Mouse (Mus musculus): ENCODE measurements around the gene Wdr46.

The Wdr46 gene

GRCm38 (mm10) chr17:33911052-33911812 is 29.2 kb upstream of the Wdr46 start:
- CTCF ChIA-PET, result interaction anchor here (0.5 to 1.1 kb wide), 4 partner anchors 16 to 1926 kb away, joined by 3 to 14 read pairs (median 5); no protein-coding TSS in a partner anchor

DNA sequence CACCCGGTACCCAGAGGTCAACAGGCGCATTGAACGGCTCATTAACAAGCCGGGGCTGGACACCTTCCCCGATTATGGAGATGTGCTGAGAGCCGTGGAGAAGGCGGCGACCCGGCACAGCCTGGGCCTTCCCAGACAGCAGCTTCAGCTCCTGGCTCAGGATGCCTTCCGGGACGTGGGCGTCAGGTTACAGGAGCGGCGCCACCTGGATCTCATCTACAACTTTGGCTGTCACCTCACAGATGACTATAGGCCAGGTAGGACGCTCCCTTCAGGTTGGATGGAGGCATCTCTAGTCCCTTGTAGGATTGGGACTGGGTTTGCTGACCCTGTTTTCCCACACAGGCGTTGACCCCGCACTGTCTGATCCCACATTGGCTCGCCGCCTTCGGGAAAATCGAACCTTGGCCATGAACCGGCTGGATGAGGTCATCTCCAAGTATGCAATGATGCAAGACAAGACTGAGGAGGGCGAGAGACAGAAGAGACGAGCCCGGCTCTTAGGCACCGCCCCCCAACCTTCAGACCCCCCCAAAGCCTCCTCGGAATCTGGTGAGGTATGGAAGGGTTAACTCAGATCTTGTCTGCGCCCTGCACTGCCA is 28.5 kb upstream of the Wdr46 start:
- CTCF ChIA-PET, result interaction anchor here (0.6 to 1.1 kb wide), 2 partner anchors 17 to 1925 kb away, joined by 5 to 14 read pairs; no protein-coding TSS in a partner anchor

- CTCF ChIA-PET, result no interaction called here
These were observed 27.2 kb upstream of the Wdr46 start for GRCm38 (mm10) chr17:33913264-33913663.

- CTCF ChIA-PET, result no interaction called here
These were observed 26.6 kb upstream of the Wdr46 start for GRCm38 (mm10) chr17:33913905-33914304.

DNA sequence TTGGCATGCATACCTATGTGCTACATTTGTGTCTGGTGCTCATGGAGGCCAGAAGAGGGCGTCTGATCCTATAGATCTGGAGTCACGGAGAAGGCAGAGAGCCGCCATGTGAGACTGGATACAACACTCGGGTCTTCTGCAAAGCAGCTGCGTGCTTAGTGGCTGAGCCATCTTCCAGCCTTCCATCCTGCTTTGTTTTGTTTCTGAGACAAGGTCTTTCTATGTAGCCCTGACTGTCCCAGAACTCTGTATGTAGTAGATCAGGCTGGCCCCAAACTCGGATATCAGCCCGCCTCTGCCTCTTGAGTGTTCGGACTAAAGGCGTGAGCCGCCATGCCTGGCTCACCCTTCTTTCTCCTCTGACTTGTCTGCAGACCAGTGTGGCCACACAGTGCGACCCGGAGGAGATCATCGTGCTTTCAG is 25.5 kb upstream of the Wdr46 start:
- CTCF ChIA-PET, result interaction anchor here (0.6 to 1.4 kb wide), 3 partner anchors 17 to 1291 kb away, joined by 3 to 6 read pairs (median 5); no protein-coding TSS in a partner anchor

GRCm38 (mm10) chr17:33915671-33916250 is 24.7 kb upstream of the Wdr46 start, which contains the start of the genes Tapbp and Zbtb22:
Gene Tapbp, plus strand, starts transcription at chr17:33915899.
Gene Zbtb22, plus strand, starts transcription at chr17:33915904.
- CTCF ChIA-PET, result interaction anchor here (0.6 to 1.4 kb wide), 2 partner anchors 18 to 1290 kb away, joined by 3 to 6 read pairs; no protein-coding TSS in a partner anchor

- CTCF ChIA-PET, result no interaction called here
These were observed 24.2 kb upstream of the Wdr46 start for GRCm38 (mm10) chr17:33916294-33916693.

DNA sequence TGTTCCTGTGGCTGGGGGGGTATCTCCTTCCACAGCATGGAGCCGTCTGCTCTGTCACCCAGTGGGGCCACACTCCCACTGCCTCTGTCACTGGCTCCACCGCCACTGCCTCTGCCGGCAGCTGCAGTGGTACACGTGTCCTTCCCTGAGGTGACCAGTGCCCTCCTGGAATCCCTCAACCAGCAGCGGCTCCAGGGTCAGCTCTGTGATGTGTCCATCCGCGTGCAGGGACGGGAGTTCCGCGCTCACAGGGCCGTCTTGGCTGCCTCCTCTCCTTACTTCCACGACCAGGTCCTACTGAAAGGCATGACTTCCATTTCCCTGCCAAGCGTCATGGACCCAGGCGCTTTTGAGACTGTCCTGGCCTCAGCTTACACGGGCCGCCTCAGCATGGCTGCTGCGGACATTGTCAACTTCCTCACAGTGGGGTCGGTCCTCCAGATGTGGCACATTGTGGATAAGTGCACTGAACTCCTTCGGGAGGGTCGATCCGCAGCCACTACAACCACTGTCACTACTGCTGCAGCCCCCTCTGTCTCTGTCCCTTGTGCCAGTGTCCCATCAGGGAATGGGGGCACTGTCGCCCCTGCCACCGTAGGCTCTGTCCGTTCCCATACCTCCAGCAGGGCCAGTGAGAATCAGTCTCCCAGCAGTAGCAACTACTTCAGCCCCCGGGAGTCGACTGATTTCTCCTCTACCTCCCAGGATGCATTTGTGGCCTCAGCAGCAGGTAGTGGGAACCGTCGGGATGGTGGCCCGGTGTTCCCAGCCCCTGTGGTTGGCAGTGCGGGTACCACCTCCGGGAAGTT is 23.4 kb upstream of the Wdr46 start:
- CTCF ChIA-PET, result interaction anchor here (0.7 kb wide), 1 partner anchor 11 kb away, joined by 3 read pairs; no protein-coding TSS in a partner anchor

DNA sequence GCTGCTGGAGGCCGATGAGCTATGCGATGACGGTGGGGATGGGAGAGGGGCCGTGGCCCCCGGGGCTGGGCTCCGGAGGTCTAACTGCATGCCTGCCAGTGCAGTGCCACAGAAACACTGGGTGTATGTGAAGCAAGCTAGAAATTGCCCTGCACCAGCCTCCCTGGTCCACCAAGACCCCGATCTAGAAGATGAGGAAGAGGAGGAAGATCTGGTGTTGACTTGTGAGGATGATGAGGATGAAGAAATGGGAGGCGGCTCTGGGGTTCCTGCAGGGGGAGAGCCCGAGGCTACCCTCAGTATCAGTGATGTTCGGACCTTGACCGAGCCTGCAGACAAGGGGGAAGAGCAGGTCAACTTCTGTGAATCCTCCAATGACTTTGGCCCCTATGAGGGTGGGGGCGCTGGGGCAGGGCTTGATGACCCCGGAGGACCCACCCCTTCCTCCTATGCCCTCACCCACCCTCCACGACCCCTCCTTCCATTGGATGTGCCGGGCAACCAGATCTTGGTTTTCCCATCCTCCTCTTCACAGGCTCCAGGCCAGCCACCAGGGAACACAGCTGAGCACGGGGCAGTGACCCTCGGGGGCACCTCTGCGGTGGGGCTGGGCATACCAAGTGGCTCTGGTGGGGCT is 22.7 kb upstream of the Wdr46 start:
- CTCF ChIA-PET, result interaction anchor here (0.7 kb wide), 1 partner anchor 10 kb away, joined by 3 read pairs; no protein-coding TSS in a partner anchor

DNA sequence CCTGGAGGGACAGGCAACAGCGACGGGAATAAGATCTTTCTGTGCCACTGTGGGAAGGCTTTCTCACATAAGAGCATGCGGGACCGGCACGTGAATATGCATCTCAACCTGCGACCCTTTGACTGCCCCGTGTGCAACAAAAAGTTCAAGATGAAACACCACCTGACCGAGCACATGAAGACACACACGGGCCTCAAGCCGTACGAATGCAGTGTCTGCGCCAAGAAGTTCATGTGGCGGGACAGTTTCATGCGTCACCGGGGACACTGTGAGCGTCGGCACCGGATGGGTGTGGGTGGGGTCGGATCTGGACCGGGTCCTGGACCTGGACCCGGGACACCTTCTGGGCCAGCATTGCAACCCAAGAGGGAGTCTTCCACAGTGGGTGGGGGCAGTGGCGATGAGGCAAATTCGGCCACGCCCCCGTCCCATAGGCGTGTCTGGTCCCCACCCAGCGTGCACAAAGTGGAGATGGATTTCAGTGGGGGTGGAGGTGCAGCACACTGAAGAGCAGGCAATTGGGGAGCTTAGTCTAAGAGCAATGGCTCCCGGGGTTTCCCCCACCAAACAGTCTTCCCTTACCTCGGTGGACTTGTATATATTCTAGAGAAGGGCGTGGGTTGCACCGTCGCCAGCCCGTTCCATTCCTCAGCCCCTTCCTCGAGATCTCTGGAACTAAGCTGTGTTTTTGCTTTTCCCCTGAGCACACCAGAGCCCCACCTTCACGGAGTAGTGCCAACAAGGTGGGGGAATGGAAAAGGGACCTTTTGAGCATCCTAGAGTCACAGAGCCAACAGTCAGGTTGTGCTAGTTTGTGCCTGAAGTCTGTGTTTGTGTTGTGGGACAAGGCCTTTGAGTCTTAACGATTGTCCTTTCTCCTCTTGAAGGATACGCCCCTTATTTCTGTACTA is 21.9 kb upstream of the Wdr46 start:
- CTCF ChIA-PET, result no interaction called here

GRCm38 (mm10) chr17:33919351-33920281 is 20.8 kb upstream of the Wdr46 start:
- CTCF ChIA-PET, result interaction anchor here (0.6 kb wide), 1 partner anchor 917 kb away, joined by 3 read pairs; no protein-coding TSS in a partner anchor

DNA sequence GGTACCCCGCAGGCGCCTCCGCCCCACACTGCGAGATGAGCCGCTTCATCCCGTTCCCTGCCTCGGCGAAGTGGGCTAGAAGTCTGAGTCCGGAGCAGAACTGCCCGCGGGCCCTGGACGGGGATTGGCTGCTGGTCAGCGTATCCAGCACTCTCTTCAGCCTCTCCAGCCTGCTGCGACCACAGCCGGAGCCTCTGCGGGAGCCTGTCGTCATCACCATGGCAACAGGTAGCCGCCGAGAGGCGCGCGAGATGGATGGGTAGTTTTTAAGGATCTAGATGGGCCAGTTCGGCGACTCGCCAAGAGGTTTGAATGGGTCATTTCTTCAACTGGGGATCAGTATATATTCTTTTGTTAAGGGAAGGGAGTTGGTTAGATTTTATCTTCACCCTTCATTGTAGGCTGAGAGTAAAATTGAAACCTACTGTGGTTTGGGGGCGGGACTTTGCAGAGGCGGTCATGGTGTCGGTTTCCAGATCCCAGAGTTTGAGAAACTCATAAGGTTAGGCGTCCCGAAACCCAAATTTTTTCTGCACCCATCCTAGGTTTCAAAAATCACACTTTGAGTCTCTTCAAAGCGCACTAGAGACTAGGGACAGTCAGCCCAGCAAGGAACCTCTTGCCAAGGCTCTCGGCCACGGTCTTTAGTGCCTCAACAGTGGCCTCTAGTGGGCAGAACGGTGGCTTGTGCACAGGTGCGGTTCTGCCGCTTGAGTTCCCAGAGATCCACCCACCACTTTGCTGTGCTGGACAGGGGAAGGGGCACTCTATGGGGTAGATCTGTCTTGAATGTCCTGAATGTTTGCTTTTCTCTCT is 20.0 kb upstream of the Wdr46 start:
- CTCF ChIA-PET, result interaction anchor here (0.8 kb wide), 1 partner anchor 24 kb away, joined by 5 read pairs; no protein-coding TSS in a partner anchor

DNA sequence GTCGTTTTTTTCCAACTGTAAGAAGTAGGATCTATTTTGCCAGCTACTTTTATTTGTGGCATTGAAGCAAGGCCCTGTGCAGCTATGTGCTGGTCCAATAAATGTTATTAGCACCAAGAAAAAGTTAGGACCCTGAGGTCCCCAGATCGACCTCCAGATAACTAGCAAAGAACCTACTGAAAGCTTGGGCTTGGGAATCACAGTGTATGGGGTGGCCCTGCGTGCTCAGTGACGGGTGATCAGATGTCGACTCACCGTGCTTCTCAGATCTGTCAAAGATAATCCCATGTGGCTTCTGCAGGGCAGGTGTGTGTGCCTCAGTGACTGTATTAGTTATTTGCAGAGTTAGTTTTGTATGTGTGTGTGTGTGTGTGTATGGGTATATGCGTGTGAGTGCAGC is 19.1 kb upstream of the Wdr46 start:
- CTCF ChIA-PET, result interaction anchor here (0.8 to 1.5 kb wide), 2 partner anchors 11 to 25 kb away, joined by 5 to 6 read pairs; no protein-coding TSS in a partner anchor

DNA sequence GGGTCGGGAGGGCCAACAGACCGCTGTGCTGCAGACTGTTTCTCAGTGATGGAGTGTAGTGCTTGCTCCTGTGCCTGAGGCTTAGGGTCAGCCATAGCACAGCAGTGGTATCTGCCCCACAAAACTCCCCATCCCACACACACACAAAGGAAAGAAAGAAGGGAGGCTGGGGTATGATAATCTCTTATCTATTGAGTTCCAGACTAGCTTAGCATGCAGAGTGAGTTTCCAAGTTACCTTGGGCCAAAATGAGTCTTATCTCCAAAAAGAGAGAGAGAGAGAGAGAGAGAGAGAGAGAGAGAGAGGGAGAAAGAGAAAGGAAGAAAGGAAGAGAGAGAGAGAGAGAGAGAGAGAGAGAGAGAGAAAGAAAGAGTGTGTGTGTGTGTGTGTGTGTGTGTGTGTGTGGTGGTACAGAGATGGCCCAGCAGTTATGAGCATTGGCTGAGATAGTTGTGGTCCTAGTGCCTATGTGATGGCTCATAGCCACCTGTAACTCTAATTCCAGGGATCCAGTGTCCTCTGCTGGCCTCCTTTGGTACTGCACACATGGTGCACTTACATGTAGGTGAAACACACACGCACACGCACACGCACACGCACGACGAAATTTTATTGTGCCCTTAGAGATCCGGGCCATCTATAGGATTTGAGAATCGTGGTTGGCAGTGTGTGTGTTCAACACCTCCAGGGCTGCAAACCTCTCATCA is 15.7 kb upstream of the Wdr46 start:
- CTCF ChIA-PET, result interaction anchor here (0.6 to 1.0 kb wide), 3 partner anchors 27 to 229 kb away, joined by 3 to 11 read pairs (median 6); no protein-coding TSS in a partner anchor

DNA sequence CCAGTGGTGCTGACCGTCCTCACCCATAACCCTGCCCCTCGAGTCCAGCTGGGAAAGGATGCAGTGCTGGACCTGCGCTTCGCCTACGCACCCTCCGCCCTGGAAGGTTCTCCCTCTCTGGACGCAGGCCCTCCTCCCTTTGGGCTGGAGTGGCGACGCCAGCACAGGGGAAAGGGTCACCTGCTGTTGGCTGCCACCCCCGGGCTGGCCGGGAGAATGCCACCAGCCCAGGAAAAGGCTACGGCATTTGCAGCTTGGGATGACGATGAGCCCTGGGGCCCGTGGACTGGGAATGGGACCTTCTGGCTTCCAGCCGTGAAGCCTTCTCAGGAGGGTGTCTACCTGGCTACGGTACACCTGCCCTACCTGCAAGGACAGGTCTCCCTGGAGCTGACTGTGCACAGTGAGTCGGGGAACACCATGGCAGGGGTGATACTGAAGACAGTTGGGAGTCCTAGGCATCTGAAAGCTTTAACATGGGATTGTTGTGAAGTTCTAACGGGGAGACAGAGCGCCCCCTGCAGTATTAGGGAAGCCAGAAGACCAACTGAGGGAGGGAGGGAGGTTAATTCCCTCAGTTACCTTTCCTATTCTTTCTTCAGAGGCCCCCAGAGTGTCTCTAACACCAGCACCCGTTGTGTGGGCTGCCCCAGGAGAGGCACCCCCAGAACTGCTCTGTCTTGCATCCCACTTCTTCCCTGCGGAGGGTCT is 14.9 kb upstream of the Wdr46 start:
- CTCF ChIA-PET, result interaction anchor here (0.6 to 1.0 kb wide), 3 partner anchors 28 to 30 kb away, joined by 3 to 11 read pairs (median 3); no protein-coding TSS in a partner anchor
